Mouse (Mus musculus) liver, embryonic 13.5 days (tissue): ENCODE data around the gene Ptk6. TPM values are rescaled to one million over a fixed set of nuclear protein-coding genes. Genes with fewer than 3 reads are reported as not detected.

Experiments
- ATAC-seq: fragments of 200-750 bp; cut with Nextera tagmentation; 2 replicates; pipeline ENCODE4 v1.8.0; 2017; ENCODE audit warnings: low read depth, mild to moderate bottlenecking, moderate number of reproducible peaks, moderate library complexity
- DNase-seq: peaks from one replicate; pipeline ENCODE4 v3.0.0; 2022
- H3K27ac ChIP-seq: fragments of 300-500 bp; sonication (generic); 2 replicates; pipeline ENCODE4 v1.5.1; 2015; ENCODE audit warnings: moderate library complexity, mild to moderate bottlenecking, inconsistent platforms
- H3K27me3 ChIP-seq: fragments of 300-500 bp; sonication (generic); 2 replicates; pipeline ENCODE4 v1.6.1; 2015; ENCODE audit warnings: mild to moderate bottlenecking, inconsistent platforms
- H3K36me3 ChIP-seq: fragments of 300-500 bp; sonication (generic); 2 replicates; pipeline ENCODE4 v1.6.1; 2015; ENCODE audit warnings: mild to moderate bottlenecking, inconsistent platforms
- H3K4me1 ChIP-seq: fragments of 300-500 bp; sonication (generic); replicated peaks from 2 replicates; pipeline ENCODE4 v1.6.1; 2015; ENCODE audit warnings: inconsistent platforms
- H3K4me2 ChIP-seq: fragments of 300-500 bp; sonication (generic); 2 replicates; pipeline ENCODE4 v1.6.1; 2015; ENCODE audit warnings: inconsistent platforms, mild to moderate bottlenecking, moderate library complexity
- H3K4me3 ChIP-seq: fragments of 300-500 bp; sonication (generic); replicated peaks from 2 replicates; pipeline ENCODE4 v1.5.1; 2015; ENCODE audit warnings: mild to moderate bottlenecking, inconsistent platforms
- H3K9ac ChIP-seq: fragments of 300-500 bp; sonication (generic); 2 replicates; pipeline ENCODE4 v1.6.1; 2015; ENCODE audit warnings: mild to moderate bottlenecking, inconsistent platforms
- H3K9me3 ChIP-seq: fragments of 300-500 bp; sonication (generic); replicated peaks from 2 replicates; pipeline ENCODE4 v1.6.1; 2016; ENCODE audit warnings: inconsistent platforms
- WGBS: fragments of 180-500 bp; shearing (Covaris S2); methylation state at CpG from one replicate; pipeline ENCODE4 v1.1.7; 2015; ENCODE audit not compliant: insufficient replicate concordance; 5-methylcytosine and 5-hydroxymethylcytosine counted together
- polyA plus RNA-seq: library from polyadenylated mRNA; unstranded; fragments of >200 nt; fragmentation: Nextera tagmentation; extraction: Ambion mirVana; gene quantifications from 2 replicates; pipeline ENCODE4 v1.2.1, GENCODE M21; 2015

Ptk6 gene
- polyA plus RNA-seq, 1 experiment from 2014 or later, result 0.02 TPM

DNA sequence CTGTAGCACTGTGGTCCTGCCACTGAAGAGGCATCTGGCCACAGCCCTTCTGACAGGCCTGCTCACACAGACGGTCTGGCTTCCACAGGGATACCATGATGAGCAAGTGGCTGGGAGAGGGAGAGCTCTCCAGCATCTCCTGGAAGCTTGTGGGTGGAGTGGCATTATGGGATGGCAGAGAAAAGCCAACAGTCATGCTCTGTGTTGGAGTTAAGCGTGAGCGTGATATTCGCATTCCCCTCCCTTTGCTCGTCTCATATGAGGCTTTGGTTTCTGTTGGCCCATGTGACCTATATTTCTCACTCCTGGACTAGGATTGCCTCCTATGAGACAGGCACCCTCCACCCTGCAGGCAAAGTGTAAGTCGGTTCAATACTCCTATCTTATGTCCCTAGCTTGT is 52.3 kb downstream of the Ptk6 start:
- Histone ChIP-seq H3K27ac (no peak overlapping the region), H3K9ac (no peak overlapping the region), H3K4me2 (no peak overlapping the region), H3K9me3 (no peaks in the 10 kb centered on the region), H3K4me3 (no peak overlapping the region), H3K27me3 (peaks cover 83% of the 10 kb centered on the region), H3K4me1 (peaks cover 4% of the 10 kb centered on the region; the same call in 1 of the 2 replicates), H3K36me3 (no peaks in the 10 kb centered on the region)
- 54% methylated on average over 6 of the region's 6 CpGs for WGBS
- ATAC-seq, result no peak
- DNase-seq, result no peak

DNA sequence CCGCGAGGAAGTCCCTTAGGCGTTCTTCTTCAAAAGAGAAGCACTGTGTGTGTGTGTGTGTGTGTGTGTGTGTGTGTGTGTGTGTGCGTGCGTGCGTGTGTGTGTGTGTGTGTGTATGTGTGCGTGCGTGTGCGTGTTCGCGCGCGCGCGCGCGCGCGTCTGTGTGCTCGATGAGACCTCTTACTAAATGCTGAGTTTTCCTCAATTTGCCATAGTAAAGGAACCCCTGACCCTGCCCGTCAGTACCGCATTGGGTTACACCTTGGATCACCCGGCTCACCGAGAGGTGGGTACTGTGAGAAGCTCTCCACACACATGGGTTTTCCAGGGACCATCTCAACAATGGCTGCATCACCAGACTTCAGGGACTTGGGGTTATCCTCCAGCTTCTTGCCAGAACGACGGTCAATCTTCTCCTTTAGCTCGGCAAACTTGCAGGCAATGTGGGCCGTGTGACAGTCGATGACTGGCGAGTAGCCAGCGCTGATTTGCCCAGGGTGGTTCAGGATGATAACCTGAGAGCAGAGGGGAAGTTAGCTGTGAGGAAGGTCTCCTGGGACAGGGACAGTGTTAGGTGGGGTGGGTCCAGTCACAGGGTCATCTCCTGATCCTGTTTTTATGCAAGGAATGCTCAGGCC is 54.2 kb downstream of the Ptk6 start:
- Histone ChIP-seq H3K27ac (no peak overlapping the region), H3K4me2 (peak overlapping the region; percentile 64), H3K4me3 (0 out of 2 replicates have a peak overlapping the region, but pooled peaks have one; percentile 45), H3K27me3 (peaks cover 79% of the 10 kb centered on the region), H3K9me3 (no peaks in the 10 kb centered on the region), H3K9ac (no peak overlapping the region), H3K36me3 (no peaks in the 10 kb centered on the region), H3K4me1 (peaks cover 4% of the 10 kb centered on the region; the same call in 1 of the 2 replicates)
- 11% methylated on average over 28 of the region's 31 CpGs for WGBS
- no peak for DNase-seq
- no peak for ATAC-seq

DNA sequence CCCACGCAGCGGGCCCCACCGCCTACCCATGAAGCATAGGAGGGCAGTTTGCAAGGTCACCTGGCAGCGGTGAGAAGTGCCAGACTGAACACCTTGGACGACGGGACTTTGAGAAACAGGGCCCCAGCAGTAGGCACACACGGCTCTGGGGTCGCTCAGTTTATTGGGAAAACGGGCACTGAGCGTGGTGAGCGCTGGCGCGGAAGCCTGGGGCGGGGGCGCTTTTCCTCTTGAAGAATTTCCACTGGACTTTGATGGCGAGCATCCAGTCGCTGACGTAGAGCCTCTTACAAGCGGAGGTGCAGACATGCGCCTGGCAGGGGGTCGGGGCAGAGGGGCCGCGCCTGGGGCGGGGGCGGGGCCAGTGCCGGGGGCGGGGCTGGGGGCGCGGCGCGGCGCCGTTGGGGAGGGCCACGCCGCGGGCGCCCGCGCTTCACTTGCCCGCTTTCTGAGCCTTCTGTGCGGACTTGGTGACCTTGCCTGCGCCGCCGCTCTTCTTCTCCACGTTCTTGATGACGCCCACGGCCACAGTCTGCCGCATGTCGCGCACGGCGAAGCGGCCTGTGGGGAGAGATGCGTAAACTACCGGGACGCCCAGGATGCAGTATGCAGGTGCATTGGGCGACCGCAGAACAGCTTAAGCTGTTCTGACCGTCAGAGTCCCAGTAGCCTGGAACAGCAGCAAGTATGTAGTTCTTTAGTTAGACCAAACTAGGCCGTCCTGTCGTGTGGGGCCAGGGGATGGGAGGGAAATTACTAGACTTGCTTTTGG is 54.9 kb downstream of the Ptk6 start:
- H3K9me3 ChIP-seq, result no peaks in the 10 kb centered on the region
- DNase-seq (no peak), ATAC-seq (no peak)
- H3K4me1 ChIP-seq, result peaks cover 4% of the 10 kb centered on the region; the same call in 1 of the 2 replicates
- H3K4me2 ChIP-seq, result peak overlapping the region; percentile 64
- H3K27me3 ChIP-seq, result peaks cover 77% of the 10 kb centered on the region
- under 1% methylated on average over 60 of the region's 61 CpGs for WGBS
- no peak overlapping the region for H3K27ac ChIP-seq
- H3K4me3 ChIP-seq, result peak overlapping the region; percentile 45
- H3K9ac ChIP-seq, result no peak overlapping the region
- no peaks in the 10 kb centered on the region for H3K36me3 ChIP-seq

DNA sequence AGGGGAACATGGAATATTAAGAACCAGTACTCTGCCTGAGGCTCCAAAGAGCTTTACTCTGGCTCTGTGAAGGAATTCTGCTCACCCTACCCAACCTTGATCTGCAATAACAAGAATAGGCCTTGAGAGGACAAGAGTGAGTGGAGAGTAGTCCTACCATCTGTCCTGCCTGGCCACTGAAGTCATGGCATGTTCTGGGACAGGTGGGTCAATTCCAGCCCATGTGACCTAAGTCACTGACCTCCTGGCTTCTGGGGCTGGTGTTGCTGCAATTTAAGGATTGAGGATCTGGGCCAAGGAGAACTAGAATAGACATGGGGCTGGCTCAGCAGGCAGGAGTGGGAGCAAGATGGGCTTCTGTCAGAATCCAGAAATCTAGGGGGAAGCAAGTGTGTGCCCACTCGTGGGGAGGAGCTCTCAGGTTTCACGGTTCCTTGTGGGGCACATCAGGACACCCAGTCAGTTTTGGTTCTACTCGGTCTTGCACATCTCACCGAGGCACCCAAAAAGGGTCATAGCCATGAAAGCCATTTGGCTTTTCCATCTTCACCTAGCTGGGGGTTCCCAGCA is 55.5 kb downstream of the Ptk6 start:
- Histone ChIP-seq H3K4me1 (peaks cover 4% of the 10 kb centered on the region; the same call in 1 of the 2 replicates), H3K4me3 (no peak overlapping the region), H3K27me3 (peaks cover 77% of the 10 kb centered on the region), H3K9ac (no peak overlapping the region), H3K36me3 (no peaks in the 10 kb centered on the region), H3K27ac (no peak overlapping the region), H3K4me2 (peak overlapping the region; percentile 64; the same call in 1 of the 2 replicates), H3K9me3 (no peaks in the 10 kb centered on the region)
- 34% methylated on average over 4 of the region's 4 CpGs for WGBS
- DNase-seq, result no peak
- ATAC-seq, result no peak

DNA sequence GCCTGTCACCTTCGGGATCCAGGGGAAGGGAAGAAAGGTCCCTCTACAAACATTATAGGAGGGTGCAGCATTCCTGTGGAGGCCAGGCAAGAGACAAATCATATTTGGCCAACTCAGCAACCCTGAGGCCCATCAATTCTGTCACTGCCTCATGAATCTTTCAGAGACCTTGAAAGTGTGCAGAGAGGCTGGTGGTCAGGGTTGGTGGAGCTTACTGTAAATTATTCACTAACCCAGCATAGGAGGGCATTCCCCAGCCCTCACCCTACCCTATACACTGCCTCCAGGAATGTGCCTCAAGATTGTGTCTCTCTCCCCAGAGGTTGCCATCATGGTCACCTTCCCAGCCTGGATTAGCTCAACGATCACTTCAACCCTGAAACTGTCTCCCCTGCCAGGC is 57.9 kb downstream of the Ptk6 start:
- H3K4me2 ChIP-seq, result no peak overlapping the region
- H3K9me3 ChIP-seq, result no peaks in the 10 kb centered on the region
- no peaks in the 10 kb centered on the region for H3K36me3 ChIP-seq
- no peak overlapping the region for H3K4me3 ChIP-seq
- ATAC-seq (no peak), DNase-seq (no peak)
- peaks cover 4% of the 10 kb centered on the region; the same call in 1 of the 2 replicates for H3K4me1 ChIP-seq
- no peak overlapping the region for H3K9ac ChIP-seq
- H3K27me3 ChIP-seq, result peaks cover 58% of the 10 kb centered on the region
- WGBS, result 50% methylated on average over 2 of the region's 2 CpGs
- H3K27ac ChIP-seq, result no peak overlapping the region

Other genes with a start within 250 kb of the Ptk6 start
- gene Nkain4, start 248.1 kb downstream of the Ptk6 start, polyA plus RNA-seq, result 2.0 and 2.6 TPM in 2 replicates
- gene Arfgap1, start 235.6 kb downstream of the Ptk6 start, polyA plus RNA-seq, result 33.4 TPM in 2 replicates
- 0.06 and 0.13 TPM in 2 replicates for gene Col20a1, start 216.3 kb downstream of the Ptk6 start, polyA plus RNA-seq
- 0.46 and 0.56 TPM in 2 replicates for gene Chrna4, start 159.2 kb downstream of the Ptk6 start, polyA plus RNA-seq
- gene Kcnq2, start 67.5 kb downstream of the Ptk6 start, polyA plus RNA-seq, result 0.16 and 0.20 TPM in 2 replicates
- not detected in 2 replicates for gene Eef1a2, start 45.8 kb downstream of the Ptk6 start, polyA plus RNA-seq
- gene Ppdpf, start 15.5 kb downstream of the Ptk6 start, polyA plus RNA-seq, result 92.8 and 101 TPM in 2 replicates
- gene Srms, start 10.4 kb upstream of the Ptk6 start, polyA plus RNA-seq, result 0.08 and 0.12 TPM in 2 replicates
- 0.15 TPM in 1 of 2 replicates, not detected in the other for gene Fndc11, start 17.2 kb upstream of the Ptk6 start, polyA plus RNA-seq
- gene Helz2, start 39.2 kb upstream of the Ptk6 start, polyA plus RNA-seq, result 1.3 and 1.5 TPM in 2 replicates
- gene Gmeb2, start 85.2 kb upstream of the Ptk6 start, polyA plus RNA-seq, result 8.1 and 9.3 TPM in 2 replicates
- gene Stmn3, start 111.7 kb upstream of the Ptk6 start, polyA plus RNA-seq, result 0.60 and 0.91 TPM in 2 replicates
- 24.5 and 26.2 TPM in 2 replicates for gene Rtel1, start 117.0 kb upstream of the Ptk6 start, polyA plus RNA-seq
- gene Zgpat, start 162.1 kb upstream of the Ptk6 start, polyA plus RNA-seq, result 12.3 and 13.8 TPM in 2 replicates
- 26.6 and 27.8 TPM in 2 replicates for gene Arfrp1, start 162.6 kb upstream of the Ptk6 start, polyA plus RNA-seq
- 5.1 and 6.0 TPM in 2 replicates for gene Lime1, start 177.3 kb upstream of the Ptk6 start, polyA plus RNA-seq